Mouse (Mus musculus) layer of hippocampus, postnatal 10 days (tissue): ENCODE results near the gene Jazf1. TPM values are rescaled to one million over a fixed set of nuclear protein-coding genes. Genes with fewer than 3 reads are reported as not detected.

ENCODE experiments used
- DNase-seq, 2 experiments: peaks; one replicate each; pipeline ENCODE4 v3.0.0; 2021; ENCODE audit warnings: low spot score in 2 of 2
- total RNA-seq, 2 experiments: library from RNA; stranded (reverse); gene quantifications; 2 replicates each; pipeline ENCODE4 v1.2.3; 2021

The Jazf1 gene
- total RNA-seq, 2 experiments from 2014 or later = 69.5 to 82.2 TPM

- DNase-seq = peak; percentile 72 to 79
These were observed 343.5 kb downstream of the Jazf1 start for GRCm38 (mm10) chr6:52724805-52725439.

Other genes with a start within 250 kb of the Jazf1 start
- gene Creb5, start 218.6 kb upstream of the Jazf1 start, total RNA-seq = 1 to 10 TPM; 3.0 to 3.6 TPM